Mouse (Mus musculus): ENCODE measurements around the gene Fat3.

DNA sequence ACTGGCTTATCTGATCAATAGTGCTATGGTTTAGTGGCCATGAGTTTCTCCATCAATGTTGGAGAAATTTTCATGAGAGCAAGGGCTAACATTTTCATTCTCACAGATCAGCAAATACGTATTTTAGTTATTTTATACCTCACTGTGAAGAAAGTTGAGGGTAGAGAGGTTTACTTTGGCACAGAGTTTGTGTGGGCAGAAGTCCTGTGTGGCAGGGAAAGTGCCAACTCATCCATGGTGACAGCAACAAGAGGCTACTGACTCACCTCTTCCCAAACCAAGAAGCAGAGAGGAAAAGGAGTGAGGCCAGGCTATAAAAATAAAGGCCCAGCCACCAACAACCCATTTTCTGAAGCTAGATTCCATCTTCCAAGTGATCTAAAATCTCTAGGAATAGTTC, 218.1 kb downstream of the Fat3 start:
- TF ChIP-seq MAX (IDR thresholded peaks at IDR 0.05) (no peak), CTCF (IDR thresholded peaks at IDR 0.05; ENCODE audit: control insufficient read depth, insufficient read depth, insufficient read length) (no peak), USF1 (IDR thresholded peaks at IDR 0.05; ENCODE audit: low read depth) (no peak), CEBPB (IDR thresholded peaks at IDR 0.05; ENCODE audit: low read depth) (no peak)

Data from C2C12 (cell line).